Mouse (Mus musculus) heart, postnatal 14 days (tissue): Measurements from ENCODE around the gene Alg2. TPM values are rescaled to one million over a fixed set of nuclear protein-coding genes. Genes with fewer than 3 reads are reported as not detected.

Experiments
- DNase-seq, 2 experiments: peaks; one replicate each; pipeline ENCODE4 v3.0.0; 2021 to 2022
- intact Hi-C: fragments of 180-260 bp; cut with DNase I; formaldehyde crosslinking; loops from one replicate; pipeline ENCODE4 v1.15.1; 2025
- total RNA-seq, 2 experiments: library from RNA; stranded (reverse); gene quantifications; 2 replicates each; pipeline ENCODE4 v1.2.3; 2021

Gene Alg2
- total RNA-seq, 2 experiments from 2014 or later = 8.7 to 9.1 TPM

- no peak for DNase-seq
- intact Hi-C loops = no loop called here
Observed at GRCm38 (mm10) chr4:47422194-47422593, 51.9 kb downstream of the Alg2 start.

- DNase-seq = no peak
- intact Hi-C loops = no loop called here
Observed at GRCm38 (mm10) chr4:47420191-47420590, 53.9 kb downstream of the Alg2 start.

GRCm38 (mm10) chr4:47419268-47419973, 54.7 kb downstream of the Alg2 start:
- DNase-seq = peak; percentile 16 to 22
- intact Hi-C loops = no loop called here

- intact Hi-C loops = no loop called here
- DNase-seq = no peak
Observed at GRCm38 (mm10) chr4:47417871-47418270, 56.3 kb downstream of the Alg2 start.

Other genes starting within 250 kb of the Alg2 start
- 10 to 100 TPM; 18.2 to 19.5 TPM for gene Tgfbr1, start 121.1 kb downstream of the Alg2 start, total RNA-seq
- 10 to 100 TPM; 26.6 to 27.8 TPM for gene Sec61b, start 325 bp upstream of the Alg2 start, total RNA-seq